Mouse (Mus musculus) forebrain, embryonic 13.5 days (tissue): Measurements from ENCODE around the gene Rnf24. TPM values are rescaled to one million over a fixed set of nuclear protein-coding genes. Genes with fewer than 3 reads are reported as not detected.
A peak's percentile ranks its signal among the peaks of the same experiment; 100 is the strongest.

ENCODE experiments used
- ATAC-seq: fragments of 200-750 bp; cut with Nextera tagmentation; 2 replicates; pipeline ENCODE4 v1.8.0; 2017
- H3K27ac ChIP-seq: fragments of 300-500 bp; sonication (generic); 2 replicates; pipeline ENCODE4 v1.5.1; 2015; ENCODE audit warnings: inconsistent platforms, mild to moderate bottlenecking, moderate library complexity
- H3K27me3 ChIP-seq: fragments of 300-500 bp; sonication (generic); 2 replicates; pipeline ENCODE4 v1.6.1; 2015; ENCODE audit warnings: mild to moderate bottlenecking, inconsistent platforms
- H3K36me3 ChIP-seq: fragments of 300-500 bp; sonication (generic); 2 replicates; pipeline ENCODE4 v1.6.1; 2015; ENCODE audit warnings: mild to moderate bottlenecking, inconsistent platforms; ENCODE audit not compliant: poor library complexity, severe bottlenecking
- H3K4me1 ChIP-seq: fragments of 300-500 bp; sonication (generic); 2 replicates; pipeline ENCODE4 v1.6.1; 2015; ENCODE audit warnings: inconsistent platforms
- H3K4me2 ChIP-seq: fragments of 300-500 bp; sonication (generic); 2 replicates; pipeline ENCODE4 v1.6.1; 2015; ENCODE audit warnings: inconsistent platforms, mild to moderate bottlenecking, moderate library complexity
- H3K4me3 ChIP-seq: fragments of 300-500 bp; sonication (generic); 2 replicates; pipeline ENCODE4 v1.5.1; 2015; ENCODE audit warnings: mild to moderate bottlenecking, inconsistent platforms
- H3K9ac ChIP-seq: fragments of 300-500 bp; sonication (generic); 2 replicates; pipeline ENCODE4 v1.6.1; 2015; ENCODE audit warnings: mild to moderate bottlenecking, inconsistent platforms
- H3K9me3 ChIP-seq: fragments of 300-500 bp; sonication (generic); replicated peaks from 2 replicates; pipeline ENCODE4 v1.6.1; 2016; ENCODE audit warnings: inconsistent platforms
- WGBS: fragments of 180-500 bp; shearing (Covaris S2); methylation state at CpG from one replicate; pipeline ENCODE4 v1.1.7; 2015; 5-methylcytosine and 5-hydroxymethylcytosine counted together
- polyA plus RNA-seq: library from polyadenylated mRNA; unstranded; fragments of >200 nt; fragmentation: Nextera tagmentation; extraction: Ambion mirVana; gene quantifications from 2 replicates; pipeline ENCODE4 v1.2.1, GENCODE M21; 2015

Rnf24 gene
- polyA plus RNA-seq = 14.6 and 15.5 TPM in 2 replicates

DNA sequence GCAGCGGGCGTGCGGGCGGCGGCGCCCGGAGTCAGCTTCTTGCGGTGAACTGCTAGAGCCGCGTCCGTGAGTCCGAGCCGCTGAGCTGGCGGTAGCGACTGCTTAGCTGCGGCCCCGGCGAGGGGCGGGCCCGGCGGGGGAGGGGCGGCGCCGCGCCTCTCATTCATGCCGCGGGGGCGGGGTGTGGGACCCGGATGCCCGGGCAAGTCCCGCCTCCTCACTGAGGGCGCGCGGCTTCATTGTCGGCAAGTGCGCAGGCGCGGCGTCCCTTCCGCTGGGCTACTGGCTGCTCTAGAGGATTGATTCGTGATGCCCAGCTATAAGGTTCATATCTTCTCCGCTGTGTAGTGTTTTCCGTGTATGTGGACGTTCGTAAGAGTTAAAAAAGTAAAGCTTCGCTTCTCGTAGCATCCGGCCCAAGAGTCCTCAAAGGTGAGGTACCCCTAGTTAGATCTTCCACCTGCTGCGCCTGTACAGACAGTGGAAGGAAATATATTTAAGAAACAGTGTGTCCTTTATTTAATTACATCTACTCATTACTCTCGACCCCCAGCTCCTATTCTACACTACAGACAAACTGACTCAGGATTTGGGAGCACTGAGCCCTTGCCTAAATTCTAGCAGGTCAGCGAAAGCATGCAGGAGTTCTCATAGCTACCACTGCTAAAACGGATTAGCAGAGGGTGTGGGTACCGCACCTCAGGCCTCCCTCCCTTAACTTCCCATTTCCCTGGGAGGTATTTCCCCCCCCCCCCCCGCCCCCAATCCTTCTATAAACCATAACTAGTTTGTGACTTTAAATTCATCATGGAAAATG, at the start of gene Rnf24:
Gene Rnf24 (minus strand): TSS at position 146 of the 817 bp plus-strand sequence.
- Histone ChIP-seq H3K9ac (peak within 1 kb of the TSS; percentile 98), H3K27ac (peak within 1 kb of the TSS; percentile 96), H3K4me1 (peaks cover 17% of the 10 kb centered on the region), H3K9me3 (no peaks in the 10 kb centered on the region), H3K4me2 (peak within 1 kb of the TSS; percentile 71), H3K36me3 (no peaks in the 10 kb centered on the region), H3K27me3 (no peaks in the 10 kb centered on the region), H3K4me3 (peak within 1 kb of the TSS; percentile 94)
- peak; percentile 98 for ATAC-seq
- under 1% methylated on average over 42 of the region's 54 CpGs for WGBS

DNA sequence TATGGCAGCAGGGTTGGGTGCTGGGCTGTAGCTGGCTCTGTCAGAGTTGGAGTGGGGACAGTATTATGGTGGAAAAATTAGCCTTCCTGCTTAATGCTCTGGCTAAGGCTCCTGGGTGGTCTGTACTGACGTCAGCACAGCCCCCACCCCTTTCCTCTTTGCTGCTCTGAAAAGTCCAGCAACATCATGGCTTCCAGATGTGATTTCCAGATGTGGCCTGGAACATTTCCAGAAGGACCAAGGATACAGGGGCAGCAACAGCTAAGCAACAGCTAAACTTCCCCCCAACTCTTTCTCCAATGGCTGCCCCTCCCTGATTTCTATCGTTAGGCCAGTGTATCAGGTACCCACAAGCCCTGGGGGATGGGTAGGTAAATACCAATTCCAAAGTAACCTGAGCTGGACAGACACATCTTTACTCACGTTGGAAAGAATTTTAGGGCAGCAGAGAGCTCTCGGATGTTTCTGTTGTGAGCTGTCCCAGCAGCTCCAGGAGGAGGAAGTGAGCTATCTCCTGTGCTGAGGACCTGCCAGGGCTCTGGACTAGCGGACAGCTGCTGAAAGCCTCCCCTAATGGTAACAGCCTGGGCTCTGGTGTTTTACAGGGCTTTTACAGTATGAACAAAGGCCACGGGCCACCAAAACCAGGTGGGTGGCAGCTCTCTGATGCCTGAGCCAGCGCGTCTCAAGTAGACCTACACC, 49.3 kb upstream of the Rnf24 start:
- Histone ChIP-seq H3K9me3 (no peaks in the 10 kb centered on the region), H3K27ac (no peak overlapping the region), H3K9ac (no peak overlapping the region), H3K36me3 (no peaks in the 10 kb centered on the region), H3K4me1 (no peaks in the 10 kb centered on the region), H3K4me3 (no peak overlapping the region), H3K27me3 (no peaks in the 10 kb centered on the region), H3K4me2 (no peak overlapping the region)
- ATAC-seq = no peak
- WGBS = 77% methylated on average over 8 of the region's 8 CpGs

DNA sequence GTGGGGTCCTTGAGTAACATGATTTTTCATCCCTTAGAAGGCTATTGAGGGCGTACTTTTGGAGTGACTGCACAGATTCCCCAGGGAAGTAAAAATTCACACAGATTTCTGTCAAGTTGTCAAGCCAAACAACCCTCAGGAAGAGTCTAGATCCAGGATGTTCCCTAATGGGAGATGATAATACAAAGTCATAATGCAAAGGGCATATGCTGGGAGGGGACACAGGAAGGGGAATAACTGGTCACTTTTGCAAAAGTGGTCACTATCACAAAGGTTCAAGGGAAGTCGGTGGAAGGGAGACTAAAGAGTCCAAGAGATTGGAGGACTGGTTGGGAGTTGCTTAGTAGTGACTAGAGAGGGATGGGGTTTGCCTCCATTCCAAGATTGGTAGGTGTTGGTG, 48.2 kb upstream of the Rnf24 start:
- Histone ChIP-seq H3K4me2 (no peak overlapping the region), H3K4me3 (no peak overlapping the region), H3K36me3 (no peaks in the 10 kb centered on the region), H3K4me1 (no peaks in the 10 kb centered on the region), H3K9me3 (no peaks in the 10 kb centered on the region), H3K9ac (no peak overlapping the region), H3K27ac (no peak overlapping the region), H3K27me3 (no peaks in the 10 kb centered on the region)
- ATAC-seq = no peak
- 88% methylated on average over 2 of the region's 2 CpGs for WGBS

DNA sequence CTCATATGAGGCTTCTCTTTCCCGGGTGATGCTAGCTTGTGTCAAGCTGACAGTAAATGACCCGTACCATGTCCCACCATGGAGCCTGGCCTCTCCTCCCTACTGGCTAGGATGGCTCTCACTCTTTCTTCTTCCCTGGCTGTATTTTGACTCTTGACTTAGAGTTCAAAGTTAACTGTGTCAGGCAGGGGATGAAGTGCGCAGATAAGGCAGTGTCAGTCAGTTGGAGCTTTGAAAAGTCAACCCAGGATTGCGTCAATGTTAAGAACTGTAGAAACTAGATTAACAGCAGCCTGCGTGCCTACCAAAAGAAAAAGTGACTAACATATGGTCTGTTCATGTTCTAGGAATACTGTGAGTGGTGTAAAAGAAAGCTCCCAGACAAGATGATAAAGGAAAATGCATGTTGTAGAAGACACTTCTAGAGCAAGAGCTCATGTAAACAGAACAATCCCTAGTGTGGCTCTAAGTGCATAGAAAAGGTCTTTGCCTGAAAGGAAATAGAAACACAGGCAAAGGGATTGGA, 44.7 kb upstream of the Rnf24 start:
- Histone ChIP-seq H3K4me2 (no peak overlapping the region), H3K36me3 (no peaks in the 10 kb centered on the region), H3K27me3 (no peaks in the 10 kb centered on the region), H3K9ac (no peak overlapping the region), H3K9me3 (no peaks in the 10 kb centered on the region), H3K27ac (no peak overlapping the region), H3K4me3 (no peak overlapping the region), H3K4me1 (no peaks in the 10 kb centered on the region)
- no peak for ATAC-seq
- WGBS = 91% methylated on average over 5 of the region's 5 CpGs

DNA sequence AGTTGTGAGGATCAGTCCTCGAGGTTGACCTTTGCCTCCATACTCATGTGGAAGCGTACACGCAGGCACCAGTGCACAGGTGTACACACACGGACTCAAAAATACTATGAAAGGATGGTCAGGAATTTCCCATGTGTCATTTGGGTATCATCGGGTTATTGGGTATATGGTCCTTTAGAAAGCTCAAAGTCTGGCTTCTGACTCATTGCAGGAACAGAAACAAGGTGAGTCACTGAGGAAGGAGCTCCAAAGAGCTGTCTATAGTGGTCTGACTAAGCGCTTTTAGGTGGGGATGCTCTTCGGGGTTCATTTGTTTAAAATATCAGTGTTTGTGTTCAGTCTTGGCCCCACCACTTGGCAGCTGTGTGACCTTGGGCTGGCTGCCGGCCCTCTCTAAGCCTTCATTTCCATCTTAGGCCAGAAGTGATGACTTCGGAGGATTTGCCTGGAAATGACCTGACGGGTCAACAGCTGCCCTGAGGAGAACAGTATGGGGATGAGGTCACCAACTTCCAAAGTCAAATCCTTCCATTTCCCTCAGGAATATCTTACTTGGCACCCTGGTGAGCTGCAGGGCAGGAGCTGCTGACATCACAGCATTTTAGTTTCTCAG, 33.8 kb upstream of the Rnf24 start:
- no peak for ATAC-seq

DNA sequence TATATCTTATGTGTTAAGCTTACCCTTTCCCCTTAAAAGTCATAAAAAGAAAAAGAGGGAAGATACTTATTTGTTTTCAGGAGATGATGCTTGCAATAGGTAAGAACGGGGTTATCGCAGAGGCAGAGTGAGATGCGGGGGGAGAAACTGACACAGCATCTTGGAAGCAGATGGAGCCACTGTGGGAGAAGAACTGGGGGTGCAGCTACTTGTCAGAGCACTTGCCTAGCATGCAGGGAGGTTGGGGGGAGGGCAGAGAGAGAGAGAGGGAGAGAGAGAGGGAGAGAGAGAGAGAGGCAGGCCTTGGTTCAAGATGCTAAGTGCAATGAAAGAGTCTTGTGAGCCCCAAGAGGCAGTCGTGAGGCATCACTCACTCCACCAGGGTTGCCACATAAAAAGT, 32.5 kb upstream of the Rnf24 start:
- 80% methylated on average over 4 of the region's 4 CpGs for WGBS
- ATAC-seq = no peak
- no peak overlapping the region for H3K4me2 ChIP-seq

More for the DNA sequence above, 33.8 kb upstream of the Rnf24 start:
- Histone ChIP-seq H3K4me3 (no peak overlapping the region), H3K4me2 (no peak overlapping the region), H3K27ac (no peak overlapping the region), H3K27me3 (no peaks in the 10 kb centered on the region), H3K36me3 (no peaks in the 10 kb centered on the region), H3K4me1 (no peaks in the 10 kb centered on the region), H3K9me3 (no peaks in the 10 kb centered on the region), H3K9ac (no peak overlapping the region)
- WGBS = 89% methylated on average over 10 of the region's 10 CpGs

DNA sequence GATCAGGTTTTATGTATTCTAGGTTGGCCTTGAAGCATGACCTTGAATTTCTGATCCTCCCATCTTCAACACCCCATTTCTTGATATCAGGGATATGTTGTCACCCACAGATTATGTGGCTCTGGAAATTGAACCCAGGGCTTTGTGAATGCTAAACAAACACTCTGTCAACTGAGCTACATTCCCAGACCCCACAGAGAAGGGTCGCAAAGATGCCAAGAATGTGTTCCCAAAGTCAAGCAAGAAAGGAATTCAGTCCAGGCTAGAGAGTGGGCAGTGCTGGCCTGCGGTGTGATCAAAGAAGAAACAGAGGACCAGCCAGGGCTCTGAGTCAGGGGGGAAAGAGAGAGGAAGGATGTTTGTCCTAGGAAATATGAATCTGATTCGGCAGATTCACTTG, 26.8 kb upstream of the Rnf24 start:
- WGBS = 88% methylated on average over 3 of the region's 3 CpGs
- Histone ChIP-seq H3K4me3 (no peak overlapping the region), H3K4me2 (no peak overlapping the region), H3K27ac (no peak overlapping the region), H3K9ac (no peak overlapping the region), H3K36me3 (no peaks in the 10 kb centered on the region), H3K9me3 (no peaks in the 10 kb centered on the region), H3K4me1 (no peaks in the 10 kb centered on the region), H3K27me3 (no peaks in the 10 kb centered on the region)
- ATAC-seq = no peak

More for the DNA sequence above, 32.5 kb upstream of the Rnf24 start:
- H3K27me3 ChIP-seq = no peaks in the 10 kb centered on the region
- H3K36me3 ChIP-seq = no peaks in the 10 kb centered on the region
- no peaks in the 10 kb centered on the region for H3K9me3 ChIP-seq
- H3K27ac ChIP-seq = no peak overlapping the region
- H3K4me1 ChIP-seq = no peaks in the 10 kb centered on the region
- no peak overlapping the region for H3K9ac ChIP-seq
- H3K4me3 ChIP-seq = no peak overlapping the region

DNA sequence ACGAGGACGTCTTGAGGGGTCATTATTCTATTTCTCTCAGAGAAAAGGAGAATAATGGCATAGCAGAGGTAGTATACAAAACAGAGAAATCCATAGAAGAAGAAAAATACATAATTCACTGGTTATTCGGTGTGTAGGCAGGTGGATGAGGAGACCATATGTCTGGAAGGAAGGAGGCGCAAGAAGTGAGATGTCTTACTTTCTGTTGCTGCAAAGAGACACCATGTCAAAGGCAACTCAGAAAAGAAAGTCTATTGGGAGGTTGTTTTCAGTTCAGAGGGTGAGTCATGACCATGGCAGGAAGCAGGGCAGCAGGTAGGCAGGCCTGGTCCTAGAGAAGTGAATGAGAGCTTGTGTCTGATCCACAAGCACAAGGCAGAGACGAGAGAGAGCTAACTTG, 26.2 kb upstream of the Rnf24 start:
- WGBS = 91% methylated on average over 5 of the region's 5 CpGs
- H3K27ac ChIP-seq = no peak overlapping the region
- H3K4me1 ChIP-seq = no peaks in the 10 kb centered on the region
- H3K36me3 ChIP-seq = no peaks in the 10 kb centered on the region
- H3K4me3 ChIP-seq = no peak overlapping the region
- H3K27me3 ChIP-seq = no peaks in the 10 kb centered on the region
- no peak overlapping the region for H3K9ac ChIP-seq
- H3K9me3 ChIP-seq = no peaks in the 10 kb centered on the region
- H3K4me2 ChIP-seq = no peak overlapping the region
- no peak for ATAC-seq

DNA sequence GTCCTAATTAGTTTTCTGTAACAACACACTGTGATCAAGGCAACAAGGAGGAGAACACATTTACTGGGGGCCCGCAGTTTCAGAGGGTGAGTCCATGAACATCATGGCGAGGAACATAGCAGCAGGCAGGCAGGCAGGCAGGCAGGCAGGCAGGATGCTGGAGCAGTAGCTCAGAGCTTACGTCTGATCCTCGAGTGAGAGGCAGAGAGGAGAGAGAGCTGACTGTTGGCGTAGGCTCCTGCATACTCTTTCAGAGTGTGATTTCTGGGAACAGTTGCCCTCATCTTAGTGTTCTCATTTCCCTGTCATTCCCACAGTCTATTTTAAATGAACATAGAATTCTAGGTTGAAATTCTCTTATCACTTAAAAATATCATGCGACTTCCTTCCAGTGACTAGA, 24.4 kb upstream of the Rnf24 start:
- Histone ChIP-seq H3K9me3 (no peaks in the 10 kb centered on the region), H3K27ac (no peak overlapping the region), H3K4me1 (no peaks in the 10 kb centered on the region), H3K4me2 (no peak overlapping the region), H3K9ac (no peak overlapping the region), H3K27me3 (no peaks in the 10 kb centered on the region), H3K36me3 (no peaks in the 10 kb centered on the region), H3K4me3 (no peak overlapping the region)
- ATAC-seq = no peak
- 59% methylated on average over 6 of the region's 6 CpGs for WGBS

DNA sequence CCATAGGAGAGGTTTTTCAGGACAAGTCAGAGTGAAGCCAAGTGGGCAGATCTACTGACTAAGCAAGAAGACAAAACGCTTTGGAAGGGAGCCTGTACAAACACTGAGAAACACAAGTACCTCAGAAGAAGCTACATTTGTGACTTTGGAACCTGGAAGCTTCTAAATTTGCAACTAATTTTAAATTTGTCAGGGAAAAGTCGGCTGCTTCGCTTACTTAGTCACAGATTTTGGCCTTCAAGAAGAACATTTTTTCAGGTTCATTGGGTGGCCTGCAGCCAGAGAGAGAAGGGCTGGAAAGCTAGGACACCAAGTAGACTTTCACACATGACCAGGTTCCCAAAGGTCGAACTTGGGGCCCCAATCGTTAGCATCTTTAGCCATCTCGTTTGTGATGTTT, 21.0 kb upstream of the Rnf24 start:
- Histone ChIP-seq H3K4me2 (no peak overlapping the region), H3K27ac (no peak overlapping the region), H3K36me3 (no peaks in the 10 kb centered on the region), H3K9me3 (no peaks in the 10 kb centered on the region), H3K9ac (no peak overlapping the region), H3K4me1 (no peaks in the 10 kb centered on the region), H3K4me3 (no peak overlapping the region), H3K27me3 (no peaks in the 10 kb centered on the region)
- WGBS = 81% methylated on average over 6 of the region's 6 CpGs
- no peak for ATAC-seq

DNA sequence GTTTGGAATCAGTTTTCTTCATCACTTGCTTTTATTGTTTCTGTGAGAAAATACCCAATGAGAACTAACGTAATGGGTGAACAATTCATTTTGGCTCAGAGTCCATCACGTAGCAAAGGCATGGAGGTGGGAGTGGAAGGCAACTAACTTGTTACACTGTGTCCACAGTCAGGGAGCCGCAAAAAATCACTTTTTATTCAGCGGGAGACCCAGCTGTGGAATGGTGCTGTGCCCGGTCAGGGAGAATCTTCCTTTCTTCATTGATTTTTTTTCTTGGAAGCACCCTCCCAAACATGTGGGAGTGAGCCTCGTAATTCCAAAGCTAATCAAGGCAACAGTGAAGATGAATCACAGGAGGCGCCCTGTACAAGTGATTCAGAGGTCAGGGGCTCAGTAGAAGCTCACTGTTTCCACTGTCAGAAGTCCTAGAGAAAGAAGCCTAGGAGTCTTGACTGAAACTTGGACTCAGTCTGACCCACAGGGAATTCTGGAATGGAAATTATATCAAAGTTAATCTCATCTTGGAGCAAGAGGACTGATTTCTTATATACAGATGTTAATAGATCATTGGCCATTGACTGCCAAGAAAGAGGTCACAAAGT, 19.7 kb upstream of the Rnf24 start:
- no peak overlapping the region for H3K4me2 ChIP-seq
- no peak overlapping the region for H3K27ac ChIP-seq
- no peaks in the 10 kb centered on the region for H3K36me3 ChIP-seq
- H3K9me3 ChIP-seq = no peaks in the 10 kb centered on the region
- H3K4me1 ChIP-seq = no peaks in the 10 kb centered on the region
- no peaks in the 10 kb centered on the region for H3K27me3 ChIP-seq
- no peak overlapping the region for H3K4me3 ChIP-seq
- WGBS = 77% methylated on average over 7 of the region's 7 CpGs
- ATAC-seq = no peak
- no peak overlapping the region for H3K9ac ChIP-seq

DNA sequence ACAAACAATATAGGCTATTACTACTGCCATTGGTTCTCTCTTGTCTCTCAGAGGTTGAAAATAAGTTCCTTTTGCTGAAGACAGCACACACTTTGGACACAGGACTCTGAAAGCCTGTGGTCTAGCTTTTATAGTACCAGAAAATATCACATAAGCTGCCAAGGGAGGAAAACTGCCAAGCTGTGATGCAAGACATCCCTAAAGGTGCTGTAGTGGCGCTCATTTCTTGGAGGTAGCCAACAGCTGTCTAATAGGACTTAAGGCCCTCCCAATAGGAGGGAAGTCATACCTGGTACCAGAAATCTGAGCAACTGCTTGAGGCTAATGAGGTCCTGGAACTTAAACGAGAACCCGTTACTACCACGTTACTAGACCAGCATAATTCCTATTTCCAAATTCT, 19.1 kb upstream of the Rnf24 start:
- 88% methylated on average over 4 of the region's 4 CpGs for WGBS

More for the DNA sequence above, 19.1 kb upstream of the Rnf24 start:
- ATAC-seq = no peak
- Histone ChIP-seq H3K4me1 (no peaks in the 10 kb centered on the region), H3K4me2 (no peak overlapping the region), H3K9me3 (no peaks in the 10 kb centered on the region), H3K36me3 (no peaks in the 10 kb centered on the region), H3K27me3 (no peaks in the 10 kb centered on the region), H3K4me3 (no peak overlapping the region), H3K27ac (no peak overlapping the region), H3K9ac (no peak overlapping the region)
